Mouse (Mus musculus): ENCODE measurements at regions not wholly inside any gene's neighbourhood (a gene's known extent, or its start where the extent isn't known, plus 50 kb on each side); places are given as distances from the start of the nearest gene placed in this dataset.

- TF ChIP-seq EP300 (IDR thresholded peaks at IDR 0.05) (no peak), CTCF (IDR thresholded peaks at IDR 0.05) (no peak)
Observed at GRCm38 (mm10) chr17:70915445-70915844, 62.1 kb upstream of the Tgif1 start.

Data from lung, postnatal 0 days (tissue).